ENCODE assay signal across 10 mouse cellular contexts in the genomic region with DNA sequence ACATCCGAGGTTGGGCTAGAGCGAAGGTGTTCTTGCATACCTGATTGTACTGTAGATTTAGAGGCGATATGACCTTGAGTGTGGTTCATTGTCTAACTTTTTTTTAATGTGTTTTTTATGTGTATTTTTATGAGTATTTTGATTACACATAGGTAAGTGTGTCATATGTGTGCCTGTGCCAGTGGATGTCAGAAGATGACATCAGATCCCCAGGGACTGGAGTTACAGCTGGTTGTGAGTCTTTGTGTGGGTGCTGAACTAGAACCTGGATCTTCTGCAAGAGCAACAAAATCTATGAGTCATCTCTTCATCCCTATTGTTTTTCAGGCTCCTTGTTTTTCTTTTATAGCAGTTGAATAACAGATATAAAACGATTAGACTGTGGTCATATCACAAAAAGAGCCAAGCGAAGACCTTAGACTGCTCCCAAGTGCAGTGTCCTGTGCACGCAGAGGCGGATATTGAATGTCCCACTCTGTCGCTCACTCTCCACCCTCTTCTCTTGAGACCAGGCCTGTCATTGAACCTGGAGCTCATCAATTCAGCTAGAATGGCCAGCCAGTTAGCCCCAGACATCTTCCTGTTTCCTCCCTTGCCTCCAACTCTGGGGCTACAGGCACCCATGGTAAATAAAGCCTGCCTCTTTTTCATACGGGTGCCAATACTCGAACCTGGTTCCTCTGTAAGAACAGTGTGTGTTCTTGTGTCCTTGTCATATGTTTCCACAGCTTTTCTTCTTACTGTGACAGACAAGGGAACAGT. TPM values are rescaled to one million over a fixed set of nuclear protein-coding genes. Genes with fewer than 3 reads are reported as not detected.
A peak's percentile ranks its signal among the peaks of the same experiment; 100 is the strongest.
DNase-seq lines count a peak whose midpoint lies in the region; ATAC-seq and TF ChIP-seq lines count a peak whose summit lies in the region.
"Had no signal": no experiment of that assay in that cellular context is flagged by ENCODE, and none has a peak within 500 bp of the region (broad histone marks: within the 10 kb centered on the region; RNA-seq: fewer than 3 reads in every experiment).

No protein-coding gene starts in this region.

- H3K4me3 ChIP-seq in erythroblast, embryonic 14.5 days (replicated peaks) = peak overlapping the region; percentile 73
- H3K4me3 ChIP-seq in forebrain, embryonic 15.5 days = peak overlapping the region; percentile 89
- H3K4me3 ChIP-seq in liver, embryonic 14.5 days (ENCODE audit: insufficient read depth in 1 of 2, low read depth in 2 of 2, low read length in 2 of 2) = peak overlapping the region in 1 of 2 experiments; percentile 77; a peak in 3 of 4 replicates

- no peak for TF ChIP-seq CTCF in liver, embryonic 14.5 days (IDR thresholded peaks at IDR 0.05; ENCODE audit: low read depth)

- H3K27me3 ChIP-seq in erythroblast, embryonic 14.5 days (ENCODE audit: control insufficient read depth) = no peaks in the 10 kb centered on the region
- no peaks in the 10 kb centered on the region for H3K27me3 ChIP-seq in forebrain, embryonic 15.5 days
- no peaks in the 10 kb centered on the region for H3K27me3 ChIP-seq in liver, embryonic 14.5 days (ENCODE audit: control insufficient read depth, insufficient read depth, low read length)

- WGBS in forebrain, embryonic 15.5 days = 84% methylated on average over 10 of the region's 10 CpGs
- WGBS in liver, embryonic 14.5 days (ENCODE audit: insufficient replicate concordance) = 79% methylated on average over 10 of the region's 10 CpGs

- no peaks in the 10 kb centered on the region for H3K9me3 ChIP-seq in erythroblast, embryonic 14.5 days (ENCODE audit: control insufficient read depth, low read length)
- H3K9me3 ChIP-seq in forebrain, embryonic 15.5 days = no peaks in the 10 kb centered on the region
- H3K9me3 ChIP-seq in liver, embryonic 14.5 days (ENCODE audit: control insufficient read depth, low read length) = no peaks in the 10 kb centered on the region

- H3K4me2 ChIP-seq in forebrain, embryonic 15.5 days (replicated peaks) = peak overlapping the region; percentile 81
- H3K4me2 ChIP-seq in liver, embryonic 14.5 days (ENCODE audit: low read depth) = peak overlapping the region; percentile 83

- DNase-seq in 3T3-L1 (ENCODE audit: low read depth, low spot score) = peak; percentile 65
- DNase-seq in liver, embryonic 14.5 days (ENCODE audit: low read depth in 3 of 3, low spot score in 3 of 3) = no peak
- no peak for DNase-seq in embryo, embryonic 10.5 days (ENCODE audit: low spot score)
- no peak for DNase-seq in yolk sac, embryonic 10.5 days (ENCODE audit: low spot score)
- DNase-seq in lung, postnatal 25 days (ENCODE audit: low spot score) = no peak
- DNase-seq: kidney, adult 9 months had no signal

- peaks cover 55% of the 10 kb centered on the region for H3K36me3 ChIP-seq in erythroblast, embryonic 14.5 days (ENCODE audit: control insufficient read depth)
- no peaks in the 10 kb centered on the region for H3K36me3 ChIP-seq in forebrain, embryonic 15.5 days
- H3K36me3 ChIP-seq in liver, embryonic 14.5 days (replicated peaks; ENCODE audit: control insufficient read depth, insufficient read depth, low read depth) = no peaks in the 10 kb centered on the region; the same call in 1 of the 2 replicates

- peak overlapping the region; percentile 97; the same call in 1 of the 2 replicates for H3K9ac ChIP-seq in forebrain, embryonic 15.5 days (replicated peaks)
- peak overlapping the region; percentile 84 for H3K9ac ChIP-seq in liver, embryonic 14.5 days (replicated peaks)

- no peak for ATAC-seq in erythroblast, adult 5-6 weeks (replicated peaks; ENCODE audit: low FRiP score, poor library complexity, severe bottlenecking)
- no peak for ATAC-seq in forebrain, embryonic 15.5 days (replicated peaks)
- ATAC-seq in liver, embryonic 14.5 days (ENCODE audit: insufficient read depth) = no peak

- no peak for TF ChIP-seq EP300 in liver, embryonic 14.5 days (IDR thresholded peaks at IDR 0.05; ENCODE audit: low read depth)

- peaks cover 53% of the 10 kb centered on the region for H3K4me1 ChIP-seq in erythroblast, embryonic 14.5 days (ENCODE audit: control insufficient read depth)
- peaks cover 42% of the 10 kb centered on the region for H3K4me1 ChIP-seq in forebrain, embryonic 15.5 days
- peaks cover 10 to 23% of the 10 kb centered on the region in 2 experiments; a peak in 3 of 4 replicates for H3K4me1 ChIP-seq in liver, embryonic 14.5 days (replicated peaks; ENCODE audit: control insufficient read depth in 2 of 2, insufficient read depth in 2 of 2, low read length in 1 of 2)

- H3K27ac ChIP-seq in forebrain, embryonic 15.5 days (replicated peaks) = peak overlapping the region; percentile 91
- no peak overlapping the region for H3K27ac ChIP-seq in liver, embryonic 14.5 days

RNA-seq across cellular contexts. Expression of gene Ube2g2, which starts 1.7 kb away (rescaled TPM):
- polyA plus RNA-seq in erythroblast, embryonic 14.5 days (2012) = 2.6 and 2.9 TPM in 2 replicates
- total RNA-seq in erythroblast, adult 5-6 weeks (2015; ENCODE audit: low replicate concordance) = 6.1 and 7.5 TPM in 2 replicates
- 10.5 and 14.4 TPM in 2 replicates for total RNA-seq in erythroblast, adult 5-6 weeks (2017; ENCODE audit: low replicate concordance)
- 108 and 117 TPM in 2 replicates for polyA plus RNA-seq in forebrain, embryonic 15.5 days (2015; fragmentation: Nextera tagmentation; extraction: Ambion mirVana)
- polyA plus RNA-seq in liver, embryonic 14.5 days (2012; rRNA removed) = 19.3 TPM in 2 replicates
- polyA plus RNA-seq in liver, embryonic 14.5 days (2014; fragmentation: Nextera tagmentation; extraction: Ambion mirVana) = 25.3 and 27.1 TPM in 2 replicates

RNA-seq across cellular contexts. Expression of gene Gm49325, which starts 17.8 kb away (rescaled TPM):
- not detected in 2 replicates for polyA plus RNA-seq in erythroblast, embryonic 14.5 days (2012)
- not detected in 2 replicates for total RNA-seq in erythroblast, adult 5-6 weeks (2015; ENCODE audit: low replicate concordance)
- total RNA-seq in erythroblast, adult 5-6 weeks (2017; ENCODE audit: low replicate concordance) = not detected in 2 replicates
- polyA plus RNA-seq in forebrain, embryonic 15.5 days (2015; fragmentation: Nextera tagmentation; extraction: Ambion mirVana) = 4.2 and 8.6 TPM in 2 replicates
- polyA plus RNA-seq in liver, embryonic 14.5 days (2012; rRNA removed) = 0.09 TPM in 1 of 2 replicates, not detected in the other
- polyA plus RNA-seq in liver, embryonic 14.5 days (2014; fragmentation: Nextera tagmentation; extraction: Ambion mirVana) = not detected in 2 replicates
- polyA plus RNA-seq: brain, embryonic 14.5 days had no signal

RNA-seq across cellular contexts. Expression of gene Sumo3, which starts 17.9 kb away (rescaled TPM):
- polyA plus RNA-seq in erythroblast, embryonic 14.5 days (2012) = 3.1 and 3.3 TPM in 2 replicates
- total RNA-seq in erythroblast, adult 5-6 weeks (2015; ENCODE audit: low replicate concordance) = 6.3 and 20.2 TPM in 2 replicates
- 30.7 and 32.1 TPM in 2 replicates for total RNA-seq in erythroblast, adult 5-6 weeks (2017; ENCODE audit: low replicate concordance)
- polyA plus RNA-seq in forebrain, embryonic 15.5 days (2015; fragmentation: Nextera tagmentation; extraction: Ambion mirVana) = 318 and 322 TPM in 2 replicates
- polyA plus RNA-seq in liver, embryonic 14.5 days (2012; rRNA removed) = 74.1 and 109 TPM in 2 replicates
- 82.5 and 87.7 TPM in 2 replicates for polyA plus RNA-seq in liver, embryonic 14.5 days (2014; fragmentation: Nextera tagmentation; extraction: Ambion mirVana)

RNA-seq across cellular contexts. Expression of gene Pttg1ip, which starts 42.3 kb away (rescaled TPM):
- 7.2 and 9.7 TPM in 2 replicates for polyA plus RNA-seq in erythroblast, embryonic 14.5 days (2012)
- total RNA-seq in erythroblast, adult 5-6 weeks (2015; ENCODE audit: low replicate concordance) = 58.8 and 73.6 TPM in 2 replicates
- total RNA-seq in erythroblast, adult 5-6 weeks (2017; ENCODE audit: low replicate concordance) = 72.6 and 78.0 TPM in 2 replicates
- polyA plus RNA-seq in forebrain, embryonic 15.5 days (2015; fragmentation: Nextera tagmentation; extraction: Ambion mirVana) = 67.5 and 71.0 TPM in 2 replicates
- polyA plus RNA-seq in liver, embryonic 14.5 days (2012; rRNA removed) = 36.6 and 40.5 TPM in 2 replicates
- polyA plus RNA-seq in liver, embryonic 14.5 days (2014; fragmentation: Nextera tagmentation; extraction: Ambion mirVana) = 64.8 and 69.1 TPM in 2 replicates

Comparison
In these comparisons a context has a peak if more than half of its experiments do, and no peak if none do; other contexts are left out.
1. RNA of gene Sumo3, which starts 17.9 kb away (polyA plus RNA-seq): 318 to 322 TPM in forebrain, embryonic 15.5 days and 74.1 to 109 TPM in liver, embryonic 14.5 days; 3.1 to 3.3 TPM in erythroblast, embryonic 14.5 days; every median in the first group is over 10 times any median in the second.